Mouse (Mus musculus) heart, postnatal 0 days (tissue): Measurements from ENCODE around the gene Mnt.

Experiments
- CTCF ChIP-seq: IDR thresholded peaks from 2 replicates; pipeline ENCODE4 v1.5.1; 2016; ENCODE audit warnings: antibody characterized with exemption, control low read depth, low read depth
- EP300 ChIP-seq: IDR thresholded peaks from 2 replicates; pipeline ENCODE4 v1.6.1; 2016; ENCODE audit warnings: antibody characterized with exemption, low read depth

GRCm38 (mm10) chr11:74868046-74868760 is 37.5 kb downstream of the Mnt start:
- TF ChIP-seq EP300 (no peak), CTCF (no peak)
